Mouse (Mus musculus): ENCODE data around the gene Ces1a.
A peak's percentile ranks its signal among the peaks of the same experiment; 100 is the strongest.

The Ces1a gene

GRCm38 (mm10) chr8:93059185-93059584, 11.2 kb upstream of the Ces1a start:
- no peaks in the 10 kb centered on the region for H3K36me3 ChIP-seq (ENCODE audit: insufficient read depth, low read length)
- TF ChIP-seq CTCF (conservative IDR thresholded peaks at IDR 0.05; ENCODE audit: low read length) (peak; percentile 51), POU5F1 (IDR thresholded peaks at IDR 0.05; ENCODE audit: borderline replicate concordance, low read length) (no peak), NANOG (IDR thresholded peaks at IDR 0.05; ENCODE audit: borderline replicate concordance, low read length) (no peak)
- H3K27me3 ChIP-seq (ENCODE audit: insufficient read depth, low read length), result no peaks in the 10 kb centered on the region

GRCm38 (mm10) chr8:93055238-93055637, 7.2 kb upstream of the Ces1a start:
- Histone ChIP-seq H3K4me1 (replicated peaks; ENCODE audit: low read depth, low read length) (peaks cover 11% of the 10 kb centered on the region), H3K4me3 (replicated peaks; ENCODE audit: low read length) (no peak overlapping the region), H3K9me3 (ENCODE audit: low read length) (no peaks in the 10 kb centered on the region), H3K27me3 (ENCODE audit: insufficient read depth, low read length) (no peaks in the 10 kb centered on the region), H3K36me3 (ENCODE audit: insufficient read depth, low read length) (no peaks in the 10 kb centered on the region)
- TF ChIP-seq CTCF (conservative IDR thresholded peaks at IDR 0.05; ENCODE audit: low read length) (no peak), POU5F1 (IDR thresholded peaks at IDR 0.05; ENCODE audit: borderline replicate concordance, low read length) (no peak), NANOG (IDR thresholded peaks at IDR 0.05; ENCODE audit: borderline replicate concordance, low read length) (no peak)

More at GRCm38 (mm10) chr8:93059185-93059584, 11.2 kb upstream of the Ces1a start:
- Histone ChIP-seq H3K9me3 (ENCODE audit: low read length) (no peaks in the 10 kb centered on the region), H3K4me1 (replicated peaks; ENCODE audit: low read depth, low read length) (peaks cover 17% of the 10 kb centered on the region), H3K4me3 (replicated peaks; ENCODE audit: low read length) (no peak overlapping the region)

- Histone ChIP-seq H3K4me3 (replicated peaks; ENCODE audit: low read length) (no peak overlapping the region), H3K4me1 (replicated peaks; ENCODE audit: low read depth, low read length) (0 out of 2 replicates have a peak, but pooled peaks cover 6% of the 10 kb centered on the region), H3K27me3 (ENCODE audit: insufficient read depth, low read length) (no peaks in the 10 kb centered on the region), H3K36me3 (ENCODE audit: insufficient read depth, low read length) (no peaks in the 10 kb centered on the region), H3K9me3 (ENCODE audit: low read length) (no peaks in the 10 kb centered on the region)
- TF ChIP-seq NANOG (IDR thresholded peaks at IDR 0.05; ENCODE audit: borderline replicate concordance, low read length), result no peak
- TF ChIP-seq POU5F1 (IDR thresholded peaks at IDR 0.05; ENCODE audit: borderline replicate concordance, low read length), result no peak
- no peak for TF ChIP-seq CTCF (conservative IDR thresholded peaks at IDR 0.05; ENCODE audit: low read length)
Measured at GRCm38 (mm10) chr8:93048510-93049416, 771 bp upstream of the Ces1a start.

GRCm38 (mm10) chr8:93043083-93043482, 4.9 kb downstream of the Ces1a start:
- Histone ChIP-seq H3K36me3 (ENCODE audit: insufficient read depth, low read length) (no peaks in the 10 kb centered on the region), H3K27me3 (ENCODE audit: insufficient read depth, low read length) (no peaks in the 10 kb centered on the region), H3K9me3 (ENCODE audit: low read length) (no peaks in the 10 kb centered on the region), H3K4me1 (replicated peaks; ENCODE audit: low read depth, low read length) (peaks cover 12% of the 10 kb centered on the region), H3K4me3 (replicated peaks; ENCODE audit: low read length) (no peak overlapping the region)
- TF ChIP-seq POU5F1 (IDR thresholded peaks at IDR 0.05; ENCODE audit: borderline replicate concordance, low read length) (no peak), CTCF (conservative IDR thresholded peaks at IDR 0.05; ENCODE audit: low read length) (no peak), NANOG (IDR thresholded peaks at IDR 0.05; ENCODE audit: borderline replicate concordance, low read length) (no peak)

- H3K4me3 ChIP-seq (replicated peaks; ENCODE audit: low read length), result no peak overlapping the region
- H3K9me3 ChIP-seq (ENCODE audit: low read length), result no peaks in the 10 kb centered on the region
- peaks cover 12% of the 10 kb centered on the region for H3K4me1 ChIP-seq (replicated peaks; ENCODE audit: low read depth, low read length)
- no peaks in the 10 kb centered on the region for H3K36me3 ChIP-seq (ENCODE audit: insufficient read depth, low read length)
- TF ChIP-seq POU5F1 (IDR thresholded peaks at IDR 0.05; ENCODE audit: borderline replicate concordance, low read length) (no peak), NANOG (IDR thresholded peaks at IDR 0.05; ENCODE audit: borderline replicate concordance, low read length) (no peak), CTCF (conservative IDR thresholded peaks at IDR 0.05; ENCODE audit: low read length) (no peak)
- no peaks in the 10 kb centered on the region for H3K27me3 ChIP-seq (ENCODE audit: insufficient read depth, low read length)
Measured at GRCm38 (mm10) chr8:93040776-93041567, 7.0 kb downstream of the Ces1a start.

GRCm38 (mm10) chr8:93040256-93040655, 7.7 kb downstream of the Ces1a start:
- Histone ChIP-seq H3K36me3 (ENCODE audit: insufficient read depth, low read length) (no peaks in the 10 kb centered on the region), H3K9me3 (ENCODE audit: low read length) (no peaks in the 10 kb centered on the region), H3K4me1 (replicated peaks; ENCODE audit: low read depth, low read length) (peaks cover 12% of the 10 kb centered on the region), H3K4me3 (replicated peaks; ENCODE audit: low read length) (no peak overlapping the region), H3K27me3 (ENCODE audit: insufficient read depth, low read length) (no peaks in the 10 kb centered on the region)
- TF ChIP-seq NANOG (IDR thresholded peaks at IDR 0.05; ENCODE audit: borderline replicate concordance, low read length) (no peak), CTCF (conservative IDR thresholded peaks at IDR 0.05; ENCODE audit: low read length) (no peak), POU5F1 (IDR thresholded peaks at IDR 0.05; ENCODE audit: borderline replicate concordance, low read length) (no peak)

GRCm38 (mm10) chr8:93038831-93039230, 9.2 kb downstream of the Ces1a start:
- Histone ChIP-seq H3K4me1 (replicated peaks; ENCODE audit: low read depth, low read length) (peaks cover 12% of the 10 kb centered on the region), H3K36me3 (ENCODE audit: insufficient read depth, low read length) (no peaks in the 10 kb centered on the region), H3K27me3 (ENCODE audit: insufficient read depth, low read length) (no peaks in the 10 kb centered on the region), H3K9me3 (ENCODE audit: low read length) (no peaks in the 10 kb centered on the region), H3K4me3 (replicated peaks; ENCODE audit: low read length) (no peak overlapping the region)
- TF ChIP-seq POU5F1 (IDR thresholded peaks at IDR 0.05; ENCODE audit: borderline replicate concordance, low read length) (no peak), CTCF (conservative IDR thresholded peaks at IDR 0.05; ENCODE audit: low read length) (no peak), NANOG (IDR thresholded peaks at IDR 0.05; ENCODE audit: borderline replicate concordance, low read length) (no peak)

- Histone ChIP-seq H3K4me3 (replicated peaks; ENCODE audit: low read length) (no peak overlapping the region), H3K4me1 (replicated peaks; ENCODE audit: low read depth, low read length) (no peaks in the 10 kb centered on the region), H3K9me3 (ENCODE audit: low read length) (no peaks in the 10 kb centered on the region), H3K36me3 (ENCODE audit: insufficient read depth, low read length) (no peaks in the 10 kb centered on the region), H3K27me3 (ENCODE audit: insufficient read depth, low read length) (no peaks in the 10 kb centered on the region)
- TF ChIP-seq POU5F1 (IDR thresholded peaks at IDR 0.05; ENCODE audit: borderline replicate concordance, low read length) (no peak), CTCF (conservative IDR thresholded peaks at IDR 0.05; ENCODE audit: low read length) (no peak), NANOG (IDR thresholded peaks at IDR 0.05; ENCODE audit: borderline replicate concordance, low read length) (no peak)
Measured at GRCm38 (mm10) chr8:93030664-93031063, 17.3 kb downstream of the Ces1a start.
